Mouse (Mus musculus) cerebellum, adult (tissue): ENCODE results near the gene Alox5.

Source experiments
- ATAC-seq: cut with Nextera tagmentation; 2 replicates; pipeline ENCODE4 v1.9.2; 2017; ENCODE audit warnings: mild to moderate bottlenecking, moderate library complexity, mixed read lengths; ENCODE audit not compliant: insufficient number of reproducible peaks, low FRiP score, low TSS enrichment

Alox5 gene

GRCm38 (mm10) chr6:116389481-116389880 lies 71.5 kb downstream of the Alox5 start:
- ATAC-seq = no peak

GRCm38 (mm10) chr6:116388068-116388467 lies 72.9 kb downstream of the Alox5 start:
- ATAC-seq = no peak

GRCm38 (mm10) chr6:116386506-116386905 lies 74.5 kb downstream of the Alox5 start:
- ATAC-seq = no peak

- ATAC-seq = no peak
These were observed 74.9 kb downstream of the Alox5 start for GRCm38 (mm10) chr6:116386045-116386415.

- no peak for ATAC-seq
These were observed 75.6 kb downstream of the Alox5 start for GRCm38 (mm10) chr6:116385194-116386044.

GRCm38 (mm10) chr6:116383582-116383981 lies 77.4 kb downstream of the Alox5 start:
- no peak for ATAC-seq

GRCm38 (mm10) chr6:116381605-116382004 lies 79.4 kb downstream of the Alox5 start:
- no peak for ATAC-seq

GRCm38 (mm10) chr6:116380157-116380556 lies 80.8 kb downstream of the Alox5 start:
- no peak for ATAC-seq

- ATAC-seq = no peak
These were observed 82.1 kb downstream of the Alox5 start for GRCm38 (mm10) chr6:116378892-116379291.

GRCm38 (mm10) chr6:116374618-116375017 lies 86.4 kb downstream of the Alox5 start:
- ATAC-seq = no peak

GRCm38 (mm10) chr6:116374136-116374535 lies 86.8 kb downstream of the Alox5 start:
- ATAC-seq = no peak

- no peak; the same call in 1 of the 2 replicates for ATAC-seq
These were observed 89.5 kb downstream of the Alox5 start for GRCm38 (mm10) chr6:116371500-116371899.

- 0 out of 2 replicates have a peak, but pooled peaks have one; percentile 15 for ATAC-seq
These were observed 90.6 kb downstream of the Alox5 start for GRCm38 (mm10) chr6:116370216-116370976.

- ATAC-seq = no peak
These were observed 91.2 kb downstream of the Alox5 start for GRCm38 (mm10) chr6:116369811-116370210.

- ATAC-seq = no peak
These were observed 93.0 kb downstream of the Alox5 start for GRCm38 (mm10) chr6:116367971-116368370.

- no peak for ATAC-seq
These were observed 99.0 kb downstream of the Alox5 start for GRCm38 (mm10) chr6:116361993-116362392.

GRCm38 (mm10) chr6:116361463-116361862 lies 99.5 kb downstream of the Alox5 start:
- ATAC-seq = no peak
